In genomic region chr5:140610273-140611011, GRCm38 (mm10) we compare ENCODE assay signal across 8 mouse cellular contexts. TPM values are rescaled to one million over a fixed set of nuclear protein-coding genes. Genes with fewer than 3 reads are reported as not detected.
DNase-seq lines count a peak whose midpoint lies in the region; ATAC-seq and TF ChIP-seq lines count a peak whose summit lies in the region.

No protein-coding gene starts in this region.

- DNase-seq in retina, postnatal 1 day = peak; percentile 72
- DNase-seq in retina, embryonic 14.5 days (ENCODE audit: low spot score) = no peak
- peak; percentile 60 for DNase-seq in heart, postnatal 0 days (ENCODE audit: low spot score)
- DNase-seq in limb, embryonic 14.5 days (ENCODE audit: low spot score) = peak; percentile 63
- no peak for DNase-seq in B cell, adult 2 months
- no peak for DNase-seq in right cerebral cortex, adult 2 months (ENCODE audit: low spot score in 2 of 2)

- TF ChIP-seq POLR2A in bone marrow macrophage, adult 2 months (IDR thresholded peaks at IDR 0.05; ENCODE audit: borderline replicate concordance, low read depth, low read length) = no peak
- TF ChIP-seq POLR2A in limb, embryonic 14.5 days (IDR thresholded peaks at IDR 0.05; ENCODE audit: borderline replicate concordance, extremely low read depth, insufficient read depth, insufficient read length) = 0 out of 2 replicates have a peak, but pooled peaks have one; percentile 12

- peak; percentile 27 for ATAC-seq in heart, postnatal 0 days (ENCODE audit: insufficient read depth, low read depth)
- 0 out of 2 replicates have a peak, but pooled peaks have one; percentile 18 for ATAC-seq in limb, embryonic 14.5 days (ENCODE audit: low FRiP score, low read depth)
- ATAC-seq in midbrain, embryonic 12.5 days (ENCODE audit: low FRiP score, low read depth) = peak; percentile 24; the same call in 1 of the 2 replicates

- no peaks in the 10 kb centered on the region for H3K9me3 ChIP-seq in heart, postnatal 0 days (replicated peaks; ENCODE audit: control insufficient read depth, low read length)
- no peaks in the 10 kb centered on the region for H3K9me3 ChIP-seq in limb, embryonic 14.5 days (ENCODE audit: control insufficient read depth, low read length)
- no peaks in the 10 kb centered on the region for H3K9me3 ChIP-seq in midbrain, embryonic 12.5 days

- peaks cover 6% of the 10 kb centered on the region for H3K4me1 ChIP-seq in bone marrow macrophage, adult 2 months (ENCODE audit: control insufficient read depth, insufficient read depth, low read length)
- H3K4me1 ChIP-seq in heart, postnatal 0 days (ENCODE audit: control insufficient read depth, insufficient read depth) = peaks cover 35% of the 10 kb centered on the region
- peaks cover 53% of the 10 kb centered on the region for H3K4me1 ChIP-seq in limb, embryonic 14.5 days (ENCODE audit: control insufficient read depth, insufficient read depth, low read length)
- peaks cover 84% of the 10 kb centered on the region for H3K4me1 ChIP-seq in midbrain, embryonic 12.5 days

- no peak for TF ChIP-seq EP300 in heart, postnatal 0 days (IDR thresholded peaks at IDR 0.05; ENCODE audit: low read depth)

- H3K9ac ChIP-seq in heart, postnatal 0 days (replicated peaks; ENCODE audit: low read depth, low read length) = peak overlapping the region; percentile 24
- peak overlapping the region; percentile 50 for H3K9ac ChIP-seq in limb, embryonic 14.5 days (ENCODE audit: low read depth, low read length, severe bottlenecking)
- peak overlapping the region; percentile 84 for H3K9ac ChIP-seq in midbrain, embryonic 12.5 days (replicated peaks)

- TF ChIP-seq CTCF in bone marrow macrophage, adult 2 months (IDR thresholded peaks at IDR 0.05; ENCODE audit: low read depth, low read length) = no peak
- no peak for TF ChIP-seq CTCF in heart, postnatal 0 days (IDR thresholded peaks at IDR 0.05; ENCODE audit: low read depth)

- H3K36me3 ChIP-seq in heart, postnatal 0 days (replicated peaks; ENCODE audit: control insufficient read depth, insufficient read depth, low read length) = no peaks in the 10 kb centered on the region
- peaks cover 15% of the 10 kb centered on the region for H3K36me3 ChIP-seq in limb, embryonic 14.5 days (ENCODE audit: control insufficient read depth, insufficient read depth, low read length)
- peaks cover 30% of the 10 kb centered on the region for H3K36me3 ChIP-seq in midbrain, embryonic 12.5 days

- peaks cover 50% of the 10 kb centered on the region for H3K27me3 ChIP-seq in heart, postnatal 0 days (ENCODE audit: control insufficient read depth, insufficient read depth, low read length)
- H3K27me3 ChIP-seq in limb, embryonic 14.5 days (ENCODE audit: control insufficient read depth, insufficient read depth, low read length) = peaks cover 53% of the 10 kb centered on the region
- H3K27me3 ChIP-seq in midbrain, embryonic 12.5 days = peaks cover 22% of the 10 kb centered on the region

- H3K27ac ChIP-seq in bone marrow macrophage, adult 2 months (ENCODE audit: insufficient read depth, low read depth, low read length) = peak overlapping the region; percentile 86
- peak overlapping the region; percentile 84 for H3K27ac ChIP-seq in heart, postnatal 0 days (ENCODE audit: low read depth)
- H3K27ac ChIP-seq in limb, embryonic 14.5 days (replicated peaks; ENCODE audit: low read depth, low read length) = peak overlapping the region; percentile 76
- peak overlapping the region; percentile 98 for H3K27ac ChIP-seq in midbrain, embryonic 12.5 days (replicated peaks)

- peak overlapping the region; percentile 63 for H3K4me2 ChIP-seq in heart, postnatal 0 days (ENCODE audit: low read depth, low read length)
- peak overlapping the region; percentile 91 for H3K4me2 ChIP-seq in limb, embryonic 14.5 days (replicated peaks; ENCODE audit: low read depth, low read length, severe bottlenecking)
- peak overlapping the region; percentile 68 for H3K4me2 ChIP-seq in midbrain, embryonic 12.5 days (replicated peaks)

- peak overlapping the region; percentile 96 for H3K4me3 ChIP-seq in bone marrow macrophage, adult 2 months (ENCODE audit: insufficient read depth, low read length)
- peak overlapping the region; percentile 54 for H3K4me3 ChIP-seq in heart, postnatal 0 days (ENCODE audit: low read depth, low read length)
- H3K4me3 ChIP-seq in limb, embryonic 14.5 days (replicated peaks; ENCODE audit: low read length) = peak overlapping the region; percentile 40
- H3K4me3 ChIP-seq in midbrain, embryonic 12.5 days = peak overlapping the region; percentile 72

- 5% methylated on average over 30 of the region's 30 CpGs for WGBS in heart, postnatal 0 days
- WGBS in limb, embryonic 14.5 days = under 1% methylated on average over 18 of the region's 30 CpGs
- WGBS in midbrain, embryonic 12.5 days = 1% methylated on average over 30 of the region's 30 CpGs

RNA-seq across cellular contexts. Expression of gene Lfng, which starts 3.3 kb away (rescaled TPM):
- polyA plus RNA-seq in bone marrow macrophage, adult 2 months (2012; ENCODE audit: insufficient read depth, insufficient read length, missing spikeins) = 60.6 and 75.4 TPM in 2 replicates
- 8.2 and 22.3 TPM in 2 replicates for total RNA-seq in heart, postnatal 0 days (2014; rRNA removed; ENCODE audit: low replicate concordance)
- 4.1 and 4.4 TPM in 2 replicates for polyA plus RNA-seq in heart, postnatal 0 days (2015; fragmentation: Nextera tagmentation; extraction: Ambion mirVana)
- 38.9 and 48.2 TPM in 2 replicates for polyA plus RNA-seq in limb, embryonic 14.5 days (2012; rRNA removed)
- 19.2 and 21.4 TPM in 2 replicates for polyA plus RNA-seq in limb, embryonic 14.5 days (2014; fragmentation: Nextera tagmentation; extraction: Ambion mirVana)
- 28.5 and 33.9 TPM in 2 replicates for polyA plus RNA-seq in midbrain, embryonic 12.5 days (2016; fragmentation: Nextera tagmentation; extraction: Ambion mirVana)

RNA-seq across cellular contexts. Expression of gene Ttyh3, which starts 38.4 kb away (rescaled TPM):
- polyA plus RNA-seq in bone marrow macrophage, adult 2 months (2012; ENCODE audit: insufficient read depth, insufficient read length, missing spikeins) = 73.6 and 91.5 TPM in 2 replicates
- 53.2 and 55.2 TPM in 2 replicates for total RNA-seq in heart, postnatal 0 days (2014; rRNA removed; ENCODE audit: low replicate concordance)
- 8.5 and 8.9 TPM in 2 replicates for polyA plus RNA-seq in heart, postnatal 0 days (2015; fragmentation: Nextera tagmentation; extraction: Ambion mirVana)
- 118 and 180 TPM in 2 replicates for polyA plus RNA-seq in limb, embryonic 14.5 days (2012; rRNA removed)
- polyA plus RNA-seq in limb, embryonic 14.5 days (2014; fragmentation: Nextera tagmentation; extraction: Ambion mirVana) = 57.5 and 66.3 TPM in 2 replicates
- 68.8 and 71.0 TPM in 2 replicates for polyA plus RNA-seq in midbrain, embryonic 12.5 days (2016; fragmentation: Nextera tagmentation; extraction: Ambion mirVana)

RNA-seq across cellular contexts. Expression of gene Grifin, which starts 45.6 kb away (rescaled TPM):
- not detected in 2 replicates for polyA plus RNA-seq in bone marrow macrophage, adult 2 months (2012; ENCODE audit: insufficient read depth, insufficient read length, missing spikeins)
- not detected in 2 replicates for total RNA-seq in heart, postnatal 0 days (2014; rRNA removed; ENCODE audit: low replicate concordance)
- not detected in 2 replicates for polyA plus RNA-seq in heart, postnatal 0 days (2015; fragmentation: Nextera tagmentation; extraction: Ambion mirVana)
- 0.18 and 0.19 TPM in 2 replicates for polyA plus RNA-seq in limb, embryonic 14.5 days (2012; rRNA removed)
- polyA plus RNA-seq in limb, embryonic 14.5 days (2014; fragmentation: Nextera tagmentation; extraction: Ambion mirVana) = not detected in 2 replicates
- polyA plus RNA-seq in midbrain, embryonic 12.5 days (2016; fragmentation: Nextera tagmentation; extraction: Ambion mirVana) = not detected in 2 replicates

Comparison
In these comparisons a context has a peak if more than half of its experiments do, and no peak if none do; other contexts are left out.
1. DNase-seq: peak in retina, postnatal 1 day (single experiment), heart, postnatal 0 days (single experiment) and limb, embryonic 14.5 days (single experiment); none in retina, embryonic 14.5 days (single experiment), B cell, adult 2 months (0 of 2) and right cerebral cortex, adult 2 months (0 of 2).
2. H3K4me3 ChIP-seq: peak in every context shown above with its lines; median percentile 96 in bone marrow macrophage, adult 2 months; 72 in midbrain, embryonic 12.5 days; 54 in heart, postnatal 0 days; 40 in limb, embryonic 14.5 days.
3. H3K9ac ChIP-seq: peak in every context shown above with its lines; median percentile 84 in midbrain, embryonic 12.5 days; 50 in limb, embryonic 14.5 days; 24 in heart, postnatal 0 days.
4. Peak in every context shown above with its lines, with median percentiles within 50 percentile points of each other: H3K27ac ChIP-seq, ATAC-seq and H3K4me2 ChIP-seq.